Mouse (Mus musculus) cortical plate, adult 2 months (tissue): ENCODE measurements at regions not wholly inside any gene's neighbourhood (a gene's known extent, or its start where the extent isn't known, plus 50 kb on each side); places are given as distances from the start of the nearest gene placed in this dataset.

ENCODE experiments used
- CTCF ChIP-seq: fragments of 200-500 bp; IDR thresholded peaks from 2 replicates; pipeline ENCODE4 v1.5.1; 2011; ENCODE audit warnings: mild to moderate bottlenecking, control low read depth, low read length; ENCODE audit not compliant: insufficient read depth; ENCODE audit errors: extremely low read depth
- POLR2A ChIP-seq: fragments of 200-500 bp; IDR thresholded peaks from 2 replicates; pipeline ENCODE4 v1.6.1; 2011; ENCODE audit warnings: mild to moderate bottlenecking, low read length, control low read depth; ENCODE audit not compliant: insufficient read depth; ENCODE audit errors: extremely low read depth

GRCm38 (mm10) chr4:106020338-106020737, 230.7 kb downstream of the Gm12728 start:
- TF ChIP-seq CTCF (no peak), POLR2A (no peak)
